Mouse (Mus musculus) spleen, embryonic (tissue): ENCODE results near the gene Gm29564.
"Not testable (repeated sequence)": the region's sequence is repeated elsewhere in the genome, so short reads cannot be mapped to it uniquely, and the experiment has no call there.

ENCODE experiments used
- CTCF ChIA-PET: fragments of 350-600 bp; sonication (Branson Sonifier 250); formaldehyde crosslinking; loops from one replicate; lab custom pipeline; 2022; lab: Charles Lee

The Gm29564 gene

DNA sequence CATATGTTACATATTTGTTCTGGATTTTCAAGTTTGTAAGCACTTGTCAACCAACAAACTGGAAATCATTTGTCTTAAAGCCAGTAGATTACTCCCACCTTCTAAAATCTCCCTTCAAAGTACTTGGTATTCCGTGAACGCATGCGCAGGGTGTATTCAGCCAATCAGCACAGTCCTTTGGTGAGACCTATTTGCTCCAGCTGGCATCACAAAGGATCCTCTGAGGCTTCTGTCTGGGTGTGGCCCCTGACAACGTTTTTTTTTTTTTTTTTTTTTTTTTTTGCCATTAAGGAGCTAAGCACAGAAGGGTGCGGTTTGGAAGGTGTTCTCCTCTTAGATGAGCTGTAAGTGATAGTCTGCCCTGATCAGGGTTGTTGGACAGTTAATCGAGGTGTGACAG is at the start of gene Gm29564:
Gene Gm29564 (plus strand): TSS at position 301 of the 400 bp plus-strand sequence.
- CTCF ChIA-PET: not testable (repeated sequence)
